Mouse (Mus musculus) liver, adult 2 months (tissue): ENCODE results near the gene Galnt13. TPM values are rescaled to one million over a fixed set of nuclear protein-coding genes. Genes with fewer than 3 reads are reported as not detected.
A peak's percentile ranks its signal among the peaks of the same experiment; 100 is the strongest.
"Not testable (repeated sequence)": the region's sequence is repeated elsewhere in the genome, so short reads cannot be mapped to it uniquely, and the experiment has no call there.

Experiments
- DNase-seq: peaks from one replicate; pipeline ENCODE4 v3.0.0-alpha.2; 2011; ENCODE audit warnings: low read depth, low spot score; ENCODE audit errors: extremely low read depth
- H3K27ac ChIP-seq: fragments of 200-500 bp; replicated peaks from 2 replicates; pipeline ENCODE4 v1.5.1; 2012; ENCODE audit warnings: low read depth, mild to moderate bottlenecking, control low read depth, inconsistent platforms, low read length; ENCODE audit not compliant: insufficient read depth
- H3K27me3 ChIP-seq: fragments of 200-500 bp; 2 replicates; pipeline ENCODE4 v1.6.1; 2012; ENCODE audit warnings: mild to moderate bottlenecking, moderate library complexity, low read length, inconsistent platforms; ENCODE audit not compliant: control insufficient read depth, insufficient read depth
- H3K36me3 ChIP-seq: fragments of 200-500 bp; 2 replicates; pipeline ENCODE4 v1.6.1; 2012; ENCODE audit warnings: low read length, inconsistent platforms; ENCODE audit not compliant: control insufficient read depth, insufficient read depth
- H3K4me1 ChIP-seq: fragments of 200-500 bp; 2 replicates; pipeline ENCODE4 v1.6.1; 2011; ENCODE audit warnings: low read length; ENCODE audit not compliant: control insufficient read depth, insufficient read depth
- H3K4me3 ChIP-seq: fragments of 200-500 bp; 2 replicates; pipeline ENCODE4 v1.5.1; 2011; ENCODE audit warnings: low read depth, mild to moderate bottlenecking, control low read depth, low read length, moderate library complexity; ENCODE audit not compliant: insufficient read depth
- H3K79me2 ChIP-seq: fragments of 200-500 bp; 2 replicates; pipeline ENCODE4 v1.6.1; 2012; ENCODE audit warnings: inconsistent platforms, mild to moderate bottlenecking, low read length, moderate library complexity; ENCODE audit not compliant: control insufficient read depth, insufficient read depth
- H3K9ac ChIP-seq: fragments of 200-500 bp; 2 replicates; pipeline ENCODE4 v1.6.1; 2012; ENCODE audit warnings: low read depth, mild to moderate bottlenecking, control low read depth, inconsistent platforms, low read length
- CTCF ChIP-seq: fragments of 200-500 bp; IDR thresholded peaks from 2 replicates; pipeline ENCODE4 v1.5.1; 2011; ENCODE audit warnings: low read depth, low read length, control low read depth
- POLR2A ChIP-seq: fragments of 200-500 bp; IDR thresholded peaks from 2 replicates; pipeline ENCODE4 v1.6.1; 2011; ENCODE audit warnings: low read length, control low read depth; ENCODE audit not compliant: insufficient read depth; ENCODE audit errors: extremely low read depth
- WGBS: fragments of 180-500 bp; shearing (Covaris S2); methylation state at CpG from one replicate; pipeline ENCODE4 v1.1.7; 2018; 5-methylcytosine and 5-hydroxymethylcytosine counted together
- polyA plus RNA-seq: library from polyadenylated mRNA; depleted of rRNA; stranded (reverse); fragments of >200 nt; gene quantifications from 2 replicates; pipeline ENCODE4 v1.2.3, GENCODE M21; 2012
- total RNA-seq: library from RNA; depleted of rRNA; stranded (reverse); fragments of >200 nt; gene quantifications from 2 replicates; pipeline ENCODE4 v1.2.3, GENCODE M21; 2014

Galnt13 gene
- total and polyA plus RNA-seq, 2 experiments = not detected

DNA sequence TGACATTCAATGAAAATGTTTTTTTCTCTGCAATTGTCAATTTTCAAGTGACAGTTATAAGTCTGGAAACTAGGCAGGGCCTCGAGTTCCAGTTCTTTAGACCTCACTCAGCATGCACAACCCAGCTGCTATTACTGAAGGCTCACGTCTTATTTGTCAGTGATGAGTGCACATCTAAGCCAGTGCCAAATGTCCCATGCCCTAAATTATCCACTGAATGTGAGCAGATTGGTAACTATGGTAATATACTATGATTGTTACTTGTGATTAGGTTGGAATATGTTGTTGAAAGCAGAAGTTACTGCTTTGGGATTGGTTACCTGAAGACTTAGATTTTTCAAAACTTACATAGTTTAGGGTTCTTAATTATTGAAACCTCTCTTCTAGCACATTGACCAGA, 131.1 kb downstream of the Galnt13 start:
- Histone ChIP-seq H3K9ac (no peak overlapping the region), H3K36me3 (no peaks in the 10 kb centered on the region), H3K4me3 (no peak overlapping the region), H3K4me1 (no peaks in the 10 kb centered on the region), H3K27me3 (peaks cover 8% of the 10 kb centered on the region; the same call in 1 of the 2 replicates), H3K27ac (no peak overlapping the region), H3K79me2 (no peaks in the 10 kb centered on the region)
- 70% methylated on average over 2 of the region's 2 CpGs for WGBS
- DNase-seq = no peak
- no peak for TF ChIP-seq POLR2A
- no peak for TF ChIP-seq CTCF

DNA sequence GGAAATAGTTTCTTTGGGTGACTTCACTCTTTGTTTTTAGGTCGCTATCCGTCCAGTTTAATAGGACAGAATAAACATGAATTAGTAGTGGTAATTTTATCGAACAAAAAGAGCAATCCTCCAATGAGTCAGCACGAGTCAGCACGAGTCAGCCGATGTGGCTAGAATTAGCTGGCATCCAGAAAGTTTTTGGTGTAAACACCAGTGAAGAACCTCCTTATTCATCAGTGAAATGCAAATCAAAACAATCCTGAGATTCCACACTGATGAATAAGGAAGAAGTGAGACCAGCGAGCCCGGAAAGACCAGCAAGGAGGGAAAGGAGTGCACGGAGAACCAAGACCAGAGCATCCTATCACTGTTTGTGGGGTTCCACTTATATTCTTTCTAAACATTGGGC, 131.5 kb downstream of the Galnt13 start:
- H3K36me3 ChIP-seq = no peaks in the 10 kb centered on the region
- no peaks in the 10 kb centered on the region for H3K4me1 ChIP-seq
- DNase-seq = no peak
- H3K9ac ChIP-seq = no peak overlapping the region
- no peaks in the 10 kb centered on the region for H3K79me2 ChIP-seq
- TF ChIP-seq POLR2A (no peak), CTCF (no peak)
- no peak overlapping the region for H3K4me3 ChIP-seq
- WGBS = 79% methylated on average over 9 of the region's 9 CpGs
- H3K27ac ChIP-seq = no peak overlapping the region
- peaks cover 8% of the 10 kb centered on the region; the same call in 1 of the 2 replicates for H3K27me3 ChIP-seq

- not testable (repeated sequence) for H3K79me2 ChIP-seq, H3K4me3 ChIP-seq, DNase-seq, H3K27ac ChIP-seq, H3K9ac ChIP-seq, H3K4me1 ChIP-seq, H3K36me3 ChIP-seq, H3K27me3 ChIP-seq
- no CpG with 5 or more reads among the region's 5 CpGs for WGBS
Measured at GRCm38 (mm10) chr2:54713817-54714216, 277.7 kb downstream of the Galnt13 start.

DNA sequence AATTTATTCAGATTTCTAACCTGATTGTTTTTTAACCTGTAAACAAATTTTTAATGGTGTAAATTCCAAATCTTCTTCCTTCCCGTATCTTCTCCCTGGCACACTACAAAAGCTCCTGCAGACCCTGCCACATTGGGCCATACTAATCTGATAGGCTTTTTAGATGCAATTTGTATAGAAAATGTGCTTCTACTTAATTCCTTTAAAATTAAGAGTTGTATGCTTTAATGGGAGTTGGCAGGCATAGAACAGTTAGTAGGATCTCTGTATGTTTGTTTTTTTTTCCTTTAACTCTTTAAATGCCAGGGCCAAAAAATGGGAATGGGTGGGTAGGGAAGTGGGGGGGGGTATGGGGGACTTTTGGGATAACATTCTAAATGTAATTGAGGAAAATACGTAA, 315.1 kb downstream of the Galnt13 start:
- Histone ChIP-seq H3K27ac (no peak overlapping the region), H3K9ac (no peak overlapping the region), H3K79me2 (no peaks in the 10 kb centered on the region), H3K4me1 (no peaks in the 10 kb centered on the region), H3K36me3 (no peaks in the 10 kb centered on the region), H3K27me3 (no peaks in the 10 kb centered on the region), H3K4me3 (no peak overlapping the region)
- DNase-seq = no peak
- TF ChIP-seq POLR2A = no peak
- no peak for TF ChIP-seq CTCF
- WGBS = 75% methylated on average over 2 of the region's 2 CpGs

DNA sequence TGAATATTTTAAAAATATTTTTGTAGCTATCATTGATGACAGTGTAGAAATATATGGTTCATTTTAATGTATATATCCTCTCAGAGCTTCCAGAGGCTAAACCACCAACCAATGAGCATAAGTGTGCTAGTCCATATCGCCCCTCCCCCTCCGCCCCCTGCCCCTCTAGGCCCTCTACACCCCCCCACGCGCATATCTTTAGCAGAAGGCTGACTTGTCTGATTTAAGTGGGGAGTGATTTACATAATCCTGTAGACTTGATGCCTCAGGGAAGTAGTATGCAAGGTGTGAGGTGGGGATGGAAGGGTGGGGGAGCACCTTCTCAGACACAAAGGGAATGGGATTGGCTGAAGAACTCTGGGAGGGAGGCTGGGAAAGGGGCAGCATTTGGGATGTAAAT, 323.7 kb downstream of the Galnt13 start:
- Histone ChIP-seq H3K36me3 (no peaks in the 10 kb centered on the region), H3K9ac (no peak overlapping the region), H3K27me3 (no peaks in the 10 kb centered on the region), H3K4me3 (no peak overlapping the region), H3K4me1 (no peaks in the 10 kb centered on the region), H3K79me2 (no peaks in the 10 kb centered on the region), H3K27ac (no peak overlapping the region)
- 27% methylated on average over 4 of the region's 4 CpGs for WGBS
- DNase-seq = no peak
- TF ChIP-seq POLR2A (no peak), CTCF (no peak)

DNA sequence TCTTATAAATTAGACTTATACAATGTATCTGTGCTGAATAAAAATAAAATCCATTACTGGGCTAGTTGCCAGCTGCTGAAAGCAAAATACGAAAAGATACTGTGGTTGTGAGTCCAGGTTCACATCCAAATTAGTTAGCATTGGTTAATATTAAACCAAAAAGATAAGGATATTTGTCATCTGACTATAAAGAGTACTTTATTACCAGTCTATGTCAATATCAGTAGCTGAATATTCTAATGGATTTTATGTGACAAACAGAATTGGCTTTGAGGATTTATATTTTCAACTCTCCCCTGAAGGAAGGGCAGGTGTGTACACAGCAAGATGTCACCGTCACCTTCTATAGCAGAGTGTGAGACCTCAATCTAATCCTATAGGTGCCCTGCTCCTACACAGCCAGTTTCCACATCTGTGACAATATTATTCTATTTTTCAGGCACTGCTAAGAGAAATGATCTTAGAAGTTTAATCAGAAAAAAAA, 342.7 kb downstream of the Galnt13 start:
- Histone ChIP-seq H3K27me3 (peaks cover 2% of the 10 kb centered on the region; the same call in 1 of the 2 replicates), H3K36me3 (no peaks in the 10 kb centered on the region), H3K79me2 (no peaks in the 10 kb centered on the region), H3K4me1 (no peaks in the 10 kb centered on the region), H3K27ac (no peak overlapping the region), H3K9ac (no peak overlapping the region), H3K4me3 (no peak overlapping the region)
- no peak for TF ChIP-seq CTCF
- 38% methylated on average over 2 of the region's 2 CpGs for WGBS
- peak; percentile 16 for DNase-seq
